Mouse (Mus musculus): ENCODE results near the gene Vmn1r52.
"Not testable (repeated sequence)": the region's sequence is repeated elsewhere in the genome, so short reads cannot be mapped to it uniquely, and the experiment has no call there.

Vmn1r52 gene

DNA sequence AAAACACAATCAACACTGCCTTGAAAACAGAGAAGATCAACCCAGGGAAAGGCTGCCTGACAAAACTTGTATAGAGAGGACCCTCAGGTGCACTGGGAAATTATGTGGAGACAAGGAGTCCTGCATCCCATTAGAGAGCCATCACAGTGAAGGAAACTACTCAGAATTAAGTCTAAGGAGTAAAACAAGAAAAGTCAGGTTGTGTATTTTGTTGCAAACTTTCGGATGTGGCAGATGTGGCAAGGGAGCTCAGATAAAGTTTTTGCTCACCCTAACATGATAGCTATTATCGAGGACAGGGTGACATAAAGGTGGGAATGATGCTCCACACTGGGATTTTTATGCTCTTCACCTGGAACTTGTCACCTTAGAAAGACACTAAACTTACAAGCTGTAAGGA lies at the start of gene Vmn1r52:
Vmn1r52 (plus strand) TSS at position 301 of the 400 bp plus-strand sequence.
- DNase-seq (ENCODE audit: low read depth, low spot score), result no peak

DNA sequence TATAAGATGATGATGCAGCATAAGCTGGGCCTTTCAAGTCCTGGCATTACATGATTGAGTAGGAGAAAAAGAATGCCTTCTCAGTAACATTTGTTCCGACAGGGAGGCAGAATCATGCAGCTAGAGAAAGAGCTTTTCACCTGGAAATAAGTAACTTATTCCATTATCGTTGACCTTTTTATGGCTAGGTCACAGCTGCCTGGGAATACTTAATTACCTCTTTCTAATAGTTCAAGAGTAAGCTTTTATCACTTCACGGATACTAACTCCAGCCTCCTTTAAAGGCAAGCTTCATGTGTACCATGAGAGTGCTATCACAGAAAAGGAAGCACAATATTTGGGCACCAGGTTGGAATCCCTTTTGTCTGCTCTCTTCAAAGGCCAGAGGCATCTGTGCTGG lies 14.5 kb upstream of the Vmn1r52 start:
- no peak for DNase-seq (ENCODE audit: low read depth, low spot score)

- not testable (repeated sequence) for DNase-seq (ENCODE audit: low read depth, low spot score)
Measured at GRCm38 (mm10) chr6:90202493-90202892, 27.9 kb downstream of the Vmn1r52 start, which contains the start of gene V1ra8. Gene V1ra8 (plus strand): TSS chr6:90202793.

DNA sequence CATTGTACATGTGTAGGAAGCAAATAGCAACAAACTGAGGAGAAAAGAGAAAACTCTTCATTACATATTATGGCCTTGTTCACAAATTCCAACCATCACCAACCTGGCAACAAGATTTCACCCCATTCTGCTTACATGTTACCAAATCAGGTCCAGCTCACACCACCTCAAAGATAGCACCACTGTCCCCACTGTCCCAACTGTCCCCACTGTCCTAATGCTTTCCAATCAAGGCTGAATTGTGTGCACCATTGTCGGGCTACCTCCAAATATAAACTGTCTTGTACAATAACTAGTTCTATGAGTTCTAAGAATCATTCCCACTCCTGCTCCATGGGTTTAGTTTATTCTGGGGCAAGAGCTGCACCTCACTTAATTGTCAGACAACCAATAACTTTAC lies 49.7 kb downstream of the Vmn1r52 start, which contains the start of gene Vmn1r53:
Vmn1r53 (minus strand) TSS at position 101 of the 400 bp plus-strand sequence.
- no peak for DNase-seq (ENCODE audit: low read depth, low spot score)

All from skeletal muscle tissue, adult 2 months (tissue).